In genomic region chr3:87918551-87918950, GRCm38 (mm10) we compare ENCODE assay signal across 8 mouse cellular contexts. TPM values are rescaled to one million over a fixed set of nuclear protein-coding genes. Genes with fewer than 3 reads are reported as not detected.
DNase-seq lines count a peak whose midpoint lies in the region; ATAC-seq and TF ChIP-seq lines count a peak whose summit lies in the region.

No protein-coding gene starts in this region.

- peaks cover 5% of the 10 kb centered on the region; the same call in 1 of the 2 replicates for H3K4me1 ChIP-seq in heart, postnatal 0 days (ENCODE audit: control insufficient read depth, insufficient read depth)
- H3K4me1 ChIP-seq in testis, adult 2 months (ENCODE audit: control insufficient read depth, insufficient read depth, low read length): no peaks in the 10 kb centered on the region
- peaks cover 38% of the 10 kb centered on the region for H3K4me1 ChIP-seq in liver, embryonic 12.5 days

- peak overlapping the region; percentile 82; the same call in 1 of the 2 replicates for H3K4me2 ChIP-seq in heart, postnatal 0 days (ENCODE audit: low read depth, low read length)
- peak overlapping the region; percentile 85 for H3K4me2 ChIP-seq in liver, embryonic 12.5 days

- H3K4me3 ChIP-seq in heart, postnatal 0 days (ENCODE audit: low read depth, low read length): no peak overlapping the region
- peak overlapping the region; percentile 90; the same call in 1 of the 2 replicates for H3K4me3 ChIP-seq in testis, adult 2 months (ENCODE audit: control insufficient read depth, low read depth, low read length)
- H3K4me3 ChIP-seq in liver, embryonic 12.5 days: peak overlapping the region; percentile 74

- no peak for TF ChIP-seq EP300 in heart, postnatal 0 days (IDR thresholded peaks at IDR 0.05; ENCODE audit: low read depth)

- 90% methylated on average over 1 of the region's 1 CpGs for WGBS in heart, postnatal 0 days
- WGBS in liver, embryonic 12.5 days (ENCODE audit: insufficient replicate concordance): 77% methylated on average over 1 of the region's 1 CpGs

- H3K27me3 ChIP-seq in heart, postnatal 0 days (ENCODE audit: control insufficient read depth, insufficient read depth, low read length): no peaks in the 10 kb centered on the region
- H3K27me3 ChIP-seq in testis, adult 2 months (ENCODE audit: control insufficient read depth, insufficient read depth, low read length): no peaks in the 10 kb centered on the region
- H3K27me3 ChIP-seq in liver, embryonic 12.5 days (replicated peaks): no peaks in the 10 kb centered on the region

- ATAC-seq in heart, postnatal 0 days (ENCODE audit: insufficient read depth, low read depth): no peak
- ATAC-seq in liver, embryonic 12.5 days: no peak
- no peak for ATAC-seq in activated CD4-positive, CD25-positive, alpha-beta regulatory T cell, adult 4 months

- no peaks in the 10 kb centered on the region for H3K9me3 ChIP-seq in heart, postnatal 0 days (replicated peaks; ENCODE audit: control insufficient read depth, low read length)
- no peaks in the 10 kb centered on the region for H3K9me3 ChIP-seq in liver, embryonic 12.5 days (replicated peaks)

- H3K36me3 ChIP-seq in heart, postnatal 0 days (replicated peaks; ENCODE audit: control insufficient read depth, insufficient read depth, low read length): peaks cover 51% of the 10 kb centered on the region
- peaks cover 4% of the 10 kb centered on the region for H3K36me3 ChIP-seq in testis, adult 2 months (ENCODE audit: control insufficient read depth, insufficient read depth, low read length)
- H3K36me3 ChIP-seq in liver, embryonic 12.5 days: peaks cover 65% of the 10 kb centered on the region

- DNase-seq in heart, postnatal 0 days (ENCODE audit: low spot score): no peak
- DNase-seq in heart, postnatal 4 days: no peak
- no peak for DNase-seq in testis, postnatal 14 days (ENCODE audit: low spot score)
- DNase-seq in Muller cell, postnatal 12 days (ENCODE audit: inconsistent ontology term): no peak
- DNase-seq in frontal cortex, postnatal 25 days (ENCODE audit: low spot score in 2 of 2): no peak

- no peak overlapping the region for H3K27ac ChIP-seq in heart, postnatal 0 days (ENCODE audit: low read depth)
- no peak overlapping the region for H3K27ac ChIP-seq in testis, adult 2 months (ENCODE audit: control insufficient read depth, insufficient read depth, low read depth, low read length)
- H3K27ac ChIP-seq in liver, embryonic 12.5 days: peak overlapping the region; percentile 80

- no peak for TF ChIP-seq CTCF in heart, postnatal 0 days (IDR thresholded peaks at IDR 0.05; ENCODE audit: low read depth)
- TF ChIP-seq CTCF in testis, adult 2 months (IDR thresholded peaks at IDR 0.05; ENCODE audit: control insufficient read depth, insufficient read depth, insufficient replicate concordance, low read depth, low read length): no peak

- H3K9ac ChIP-seq in heart, postnatal 0 days (replicated peaks; ENCODE audit: low read depth, low read length): no peak overlapping the region
- peak overlapping the region; percentile 79; the same call in 1 of the 2 replicates for H3K9ac ChIP-seq in liver, embryonic 12.5 days

- no peak for TF ChIP-seq POLR2A in testis, adult 2 months (IDR thresholded peaks at IDR 0.05; ENCODE audit: control insufficient read depth, low read depth, low read length)

RNA-seq across cellular contexts. Expression of gene Mrpl24, which starts 0.8 kb away (rescaled TPM):
- total RNA-seq in heart, postnatal 0 days (2014; rRNA removed; ENCODE audit: low replicate concordance): 53.9 and 57.1 TPM in 2 replicates
- polyA plus RNA-seq in heart, postnatal 0 days (2015; fragmentation: Nextera tagmentation; extraction: Ambion mirVana): 62.3 and 67.2 TPM in 2 replicates
- 10 to 100 TPM; 68.2 to 68.9 TPM for total RNA-seq in heart, postnatal 4 days (2021)
- polyA plus RNA-seq in testis, adult 2 months (2012; rRNA removed): 79.1 and 96.3 TPM in 2 replicates
- polyA plus RNA-seq in liver, embryonic 12.5 days (2016; fragmentation: Nextera tagmentation; extraction: Ambion mirVana): 57.0 and 57.3 TPM in 2 replicates
- 100 to 1,000 TPM; 158 to 159 TPM for polyA plus RNA-seq in activated CD4-positive, CD25-positive, alpha-beta regulatory T cell, adult 4 months (2017; shearing (Covaris generic))

RNA-seq across cellular contexts. Expression of gene Isg20l2, which starts 11.6 kb away (rescaled TPM):
- 8.2 and 24.0 TPM in 2 replicates for total RNA-seq in heart, postnatal 0 days (2014; rRNA removed; ENCODE audit: low replicate concordance)
- 14.2 and 16.2 TPM in 2 replicates for polyA plus RNA-seq in heart, postnatal 0 days (2015; fragmentation: Nextera tagmentation; extraction: Ambion mirVana)
- 10 to 100 TPM; 20.1 to 21.2 TPM for total RNA-seq in heart, postnatal 4 days (2021)
- 59.9 and 60.6 TPM in 2 replicates for polyA plus RNA-seq in testis, adult 2 months (2012; rRNA removed)
- polyA plus RNA-seq in liver, embryonic 12.5 days (2016; fragmentation: Nextera tagmentation; extraction: Ambion mirVana): 51.9 and 52.2 TPM in 2 replicates
- polyA plus RNA-seq in activated CD4-positive, CD25-positive, alpha-beta regulatory T cell, adult 4 months (2017; shearing (Covaris generic)): 10 to 100 TPM; 17.8 to 18.5 TPM

RNA-seq across cellular contexts. Expression of gene Rrnad1, which starts 12.0 kb away (rescaled TPM):
- total RNA-seq in heart, postnatal 0 days (2014; rRNA removed; ENCODE audit: low replicate concordance): 14.5 and 56.8 TPM in 2 replicates
- polyA plus RNA-seq in heart, postnatal 0 days (2015; fragmentation: Nextera tagmentation; extraction: Ambion mirVana): 7.9 and 8.0 TPM in 2 replicates
- 1 to 10 TPM; 7.7 to 8.9 TPM for total RNA-seq in heart, postnatal 4 days (2021)
- 22.2 and 24.4 TPM in 2 replicates for polyA plus RNA-seq in testis, adult 2 months (2012; rRNA removed)
- polyA plus RNA-seq in liver, embryonic 12.5 days (2016; fragmentation: Nextera tagmentation; extraction: Ambion mirVana): 11.1 and 11.4 TPM in 2 replicates
- polyA plus RNA-seq in activated CD4-positive, CD25-positive, alpha-beta regulatory T cell, adult 4 months (2017; shearing (Covaris generic)): 10 to 100 TPM; 16.3 to 19.7 TPM

RNA-seq across cellular contexts. Expression of gene Hdgf, which starts 12.4 kb away (rescaled TPM):
- total RNA-seq in heart, postnatal 0 days (2014; rRNA removed; ENCODE audit: low replicate concordance): 62.1 and 79.7 TPM in 2 replicates
- 81.0 and 83.8 TPM in 2 replicates for polyA plus RNA-seq in heart, postnatal 0 days (2015; fragmentation: Nextera tagmentation; extraction: Ambion mirVana)
- total RNA-seq in heart, postnatal 4 days (2021): 100 to 1,000 TPM; 146 to 151 TPM
- 167 and 171 TPM in 2 replicates for polyA plus RNA-seq in testis, adult 2 months (2012; rRNA removed)
- polyA plus RNA-seq in liver, embryonic 12.5 days (2016; fragmentation: Nextera tagmentation; extraction: Ambion mirVana): 393 and 400 TPM in 2 replicates
- 10 to 100 TPM; 45.5 to 51.5 TPM for polyA plus RNA-seq in activated CD4-positive, CD25-positive, alpha-beta regulatory T cell, adult 4 months (2017; shearing (Covaris generic))

RNA-seq across cellular contexts. Expression of gene Crabp2, which starts 29.9 kb away (rescaled TPM):
- total RNA-seq in heart, postnatal 0 days (2014; rRNA removed; ENCODE audit: low replicate concordance): 0.53 TPM in 1 of 2 replicates, not detected in the other
- polyA plus RNA-seq in heart, postnatal 0 days (2015; fragmentation: Nextera tagmentation; extraction: Ambion mirVana): 0.37 and 0.62 TPM in 2 replicates
- 1 to 10 TPM in 1 of 2 experiments, under 1 TPM in 1; 0.91 to 1.0 TPM for total RNA-seq in heart, postnatal 4 days (2021)
- polyA plus RNA-seq in testis, adult 2 months (2012; rRNA removed): 0.26 and 2.0 TPM in 2 replicates
- 3.9 and 6.5 TPM in 2 replicates for polyA plus RNA-seq in liver, embryonic 12.5 days (2016; fragmentation: Nextera tagmentation; extraction: Ambion mirVana)
- polyA plus RNA-seq in activated CD4-positive, CD25-positive, alpha-beta regulatory T cell, adult 4 months (2017; shearing (Covaris generic)): not detected
